Mouse (Mus musculus): Measurements from ENCODE around the gene Olfr1184. TPM values are rescaled to one million over a fixed set of nuclear protein-coding genes. Genes with fewer than 3 reads are reported as not detected.
"Not testable (repeated sequence)": the region's sequence is repeated elsewhere in the genome, so short reads cannot be mapped to it uniquely, and the experiment has no call there.

The Olfr1184 gene
- not detected for total RNA-seq (2021)
- long read RNA-seq, experiment 1, result 0 reads
- long read RNA-seq, experiment 2, result 0 reads

DNA sequence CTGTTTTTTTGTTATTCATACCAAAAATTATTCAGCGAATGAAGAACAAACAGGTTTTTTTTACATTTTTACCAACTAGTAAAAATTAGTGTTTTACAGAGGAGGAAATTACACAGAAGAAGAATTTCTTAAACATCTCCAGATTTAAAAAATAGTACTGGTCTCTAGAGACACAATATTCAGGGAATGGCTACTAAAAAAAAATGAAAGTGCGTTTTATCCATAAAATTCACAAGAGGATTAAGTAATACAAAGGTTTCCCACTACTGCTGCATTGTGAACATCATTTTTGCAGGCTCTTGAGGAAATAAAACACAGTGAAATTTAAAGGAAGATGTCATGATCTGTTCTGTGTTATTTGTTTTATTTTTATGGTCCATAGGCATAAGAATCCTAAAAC is at the start of gene Olfr1184:
Gene Olfr1184, plus strand, starts transcription at position 301 of the 400 bp plus-strand sequence.
- no peak for DNase-seq (ENCODE audit: low spot score)

DNA sequence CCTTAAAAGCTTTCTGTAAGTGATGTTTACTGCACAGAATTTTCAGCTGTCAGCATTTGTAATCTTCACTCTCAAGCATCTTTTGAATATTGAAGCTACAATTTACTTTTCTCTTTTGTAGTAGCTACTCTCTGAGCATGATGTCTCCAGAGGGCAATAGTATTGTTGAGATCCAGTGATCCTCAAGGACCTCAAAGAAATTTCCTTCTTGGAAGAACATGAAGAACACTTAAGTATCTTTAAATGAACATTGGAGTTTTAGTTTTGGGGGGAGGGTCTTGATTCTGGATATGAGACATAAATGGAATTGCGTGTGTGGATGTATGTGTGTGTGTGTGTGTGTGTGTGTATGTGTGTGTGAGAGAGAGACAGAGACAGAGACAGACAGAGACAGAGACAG is 34.4 kb upstream of the Olfr1184 start, which contains the start of gene Gm13757:
Gene Gm13757, minus strand, starts transcription at position 101 of the 400 bp plus-strand sequence.
- no peak for DNase-seq (ENCODE audit: low spot score)

GRCm38 (mm10) chr2:88454567-88454966 is 28.8 kb upstream of the Olfr1184 start, which contains the start of gene Olfr1183:
TSS of gene Olfr1183 (plus strand) at chr2:88454867.
- DNase-seq (ENCODE audit: low spot score), result not testable (repeated sequence)

DNA sequence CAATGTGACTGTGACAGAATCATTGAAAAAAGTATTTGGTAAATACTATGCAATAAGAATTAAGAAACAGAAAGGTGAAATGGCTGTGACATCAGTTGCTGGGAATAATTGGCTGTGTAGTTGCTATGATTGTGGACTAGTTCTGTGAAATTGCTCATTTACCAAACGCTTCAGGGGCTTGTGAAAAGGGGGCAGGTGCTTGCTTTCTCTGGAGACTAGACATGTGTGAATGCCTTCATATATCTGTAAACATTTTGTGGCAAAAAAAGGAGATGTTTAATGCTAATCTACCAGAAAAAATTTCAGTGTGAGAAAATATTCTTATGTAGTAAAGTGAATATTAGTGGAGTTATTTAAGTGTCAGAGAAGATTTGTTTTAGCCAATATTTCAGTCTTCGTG is 9.6 kb downstream of the Olfr1184 start, which contains the start of gene Olfr1185-ps1:
Gene Olfr1185-ps1, plus strand, starts transcription at position 301 of the 400 bp plus-strand sequence.
- no peak for DNase-seq (ENCODE audit: low spot score)

DNA sequence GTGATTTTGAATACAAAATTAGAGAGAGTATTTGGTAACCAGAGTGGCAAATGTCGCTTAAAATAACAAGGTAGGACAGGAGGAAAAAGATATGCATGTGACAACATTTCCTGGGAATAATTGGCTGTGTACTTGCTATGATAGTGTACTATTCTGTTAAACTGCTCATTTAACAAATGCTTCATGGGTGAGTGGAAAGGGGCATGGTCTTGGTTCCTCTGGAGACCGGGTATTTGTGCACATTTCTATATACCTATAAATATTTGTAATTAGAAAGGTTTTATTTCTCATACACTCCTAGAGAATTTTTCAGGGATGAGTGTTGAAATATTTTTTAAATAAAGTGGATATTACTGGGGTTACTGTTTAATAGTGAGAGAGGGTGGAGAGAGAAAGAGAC is 34.9 kb downstream of the Olfr1184 start, which contains the start of gene Olfr1186:
Gene Olfr1186, plus strand, starts transcription at position 301 of the 400 bp plus-strand sequence.
- no peak for DNase-seq (ENCODE audit: low spot score)

DNA sequence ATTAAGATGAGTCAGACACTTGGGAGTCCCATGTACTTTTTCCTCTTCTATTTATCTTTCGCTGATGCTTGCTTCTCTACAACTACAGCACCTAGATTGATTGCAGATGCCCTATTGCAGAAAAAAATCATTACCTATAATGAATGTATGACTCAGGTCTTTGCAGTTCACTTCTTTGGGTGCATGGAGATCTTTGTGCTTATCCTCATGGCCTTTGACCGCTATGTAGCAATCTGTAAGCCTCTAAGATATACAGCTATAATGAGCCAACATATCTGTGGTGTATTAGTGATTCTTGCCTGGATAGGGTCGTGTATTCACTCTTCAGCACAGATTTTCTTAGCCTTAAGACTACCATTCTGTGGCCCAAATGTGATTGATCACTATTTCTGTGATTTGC is 42.3 kb downstream of the Olfr1184 start:
- no peak for DNase-seq (ENCODE audit: low spot score)

Other genes with a start within 250 kb of the Olfr1184 start
- not detected for gene Olfr1173, start 203.7 kb upstream of the Olfr1184 start, total RNA-seq (2021)
- not detected for gene Olfr1174-ps, start 168.5 kb upstream of the Olfr1184 start, total RNA-seq (2021)
- not detected for gene Olfr1175-ps, start 156.4 kb upstream of the Olfr1184 start, total RNA-seq (2021)
- not detected for gene Olfr1176, start 146.9 kb upstream of the Olfr1184 start, total RNA-seq (2021)
- gene Olfr1177-ps, start 137.1 kb upstream of the Olfr1184 start, total RNA-seq (2021), result not detected
- gene Olfr1178, start 96.5 kb upstream of the Olfr1184 start, total RNA-seq (2021), result not detected
- gene Olfr1179, start 77.1 kb upstream of the Olfr1184 start, total RNA-seq (2021), result not detected
- gene Olfr1180, start 64.4 kb upstream of the Olfr1184 start, total RNA-seq (2021), result not detected
- gene Olfr1181, start 57.4 kb upstream of the Olfr1184 start, total RNA-seq (2021), result not detected
- not detected for gene Gm13757, start 34.5 kb upstream of the Olfr1184 start, total RNA-seq (2021)
- gene Olfr1183, start 28.7 kb upstream of the Olfr1184 start, total RNA-seq (2021), result not detected
- not detected for gene Olfr1185-ps1, start 9.7 kb downstream of the Olfr1184 start, total RNA-seq (2021)
- gene Olfr1186, start 35.0 kb downstream of the Olfr1184 start, total RNA-seq (2021), result not detected
- gene Olfr1188, start 73.3 kb downstream of the Olfr1184 start, total RNA-seq (2021), result not detected
- not detected for gene Olfr1189, start 102.9 kb downstream of the Olfr1184 start, total RNA-seq (2021)
- gene Olfr1191-ps1, start 156.9 kb downstream of the Olfr1184 start, total RNA-seq (2021), result under 1 TPM in 1 of 2 experiments, not detected in 1; 0.05 TPM
- gene Olfr1192-ps1, start 164.9 kb downstream of the Olfr1184 start, total RNA-seq (2021), result not detected
- gene Olfr1193, start 192.0 kb downstream of the Olfr1184 start, total RNA-seq (2021), result not detected
- not detected for gene Olfr1195, start 205.6 kb downstream of the Olfr1184 start, total RNA-seq (2021)
- gene Olfr1196, start 221.0 kb downstream of the Olfr1184 start, total RNA-seq (2021), result not detected
- not detected for gene Olfr1197, start 248.8 kb downstream of the Olfr1184 start, total RNA-seq (2021)